Mouse (Mus musculus) thymus, adult 2 months (tissue): ENCODE results near the gene Homer2.

Experiments
- CTCF ChIP-seq: fragments of 200-500 bp; IDR thresholded peaks from 2 replicates; pipeline ENCODE4 v1.5.1; 2012; ENCODE audit warnings: mild to moderate bottlenecking, control low read depth, low read length, moderate library complexity, borderline replicate concordance; ENCODE audit not compliant: control insufficient read depth, poor library complexity, insufficient read depth; ENCODE audit errors: extremely low read depth
- POLR2A ChIP-seq: fragments of 200-500 bp; IDR thresholded peaks from 2 replicates; pipeline ENCODE4 v1.6.1; 2012; ENCODE audit warnings: mild to moderate bottlenecking, low read length, control low read depth, moderate library complexity; ENCODE audit not compliant: control insufficient read depth, poor library complexity, insufficient read depth; ENCODE audit errors: extremely low read depth

- TF ChIP-seq CTCF (no peak), POLR2A (no peak)
These were observed 149.9 kb downstream of the Homer2 start for GRCm38 (mm10) chr7:81557252-81557984.
